Mouse (Mus musculus): ENCODE data around the gene Wbp11.
"Not testable (repeated sequence)": the region's sequence is repeated elsewhere in the genome, so short reads cannot be mapped to it uniquely, and the experiment has no call there.

The Wbp11 gene

GRCm38 (mm10) chr6:136801274-136801673 is 26.8 kb downstream of the Wbp11 start:
- DNase-seq, result no peak

GRCm38 (mm10) chr6:136800710-136801109 is 27.3 kb downstream of the Wbp11 start:
- no peak for DNase-seq

GRCm38 (mm10) chr6:136797874-136798693 is 29.9 kb downstream of the Wbp11 start:
- DNase-seq, result not testable (repeated sequence)

- DNase-seq, result no peak
Measured at GRCm38 (mm10) chr6:136795850-136796249, 32.2 kb downstream of the Wbp11 start.

GRCm38 (mm10) chr6:136795110-136795509 is 32.9 kb downstream of the Wbp11 start:
- no peak for DNase-seq

- DNase-seq, result no peak
Measured at GRCm38 (mm10) chr6:136793831-136794525, 34.1 kb downstream of the Wbp11 start.

- DNase-seq, result no peak
Measured at GRCm38 (mm10) chr6:136792884-136793758, 34.9 kb downstream of the Wbp11 start.

GRCm38 (mm10) chr6:136789391-136789971 is 38.6 kb downstream of the Wbp11 start:
- DNase-seq, result no peak

GRCm38 (mm10) chr6:136782761-136783160 is 45.3 kb downstream of the Wbp11 start:
- DNase-seq, result no peak

- no peak for DNase-seq
Measured at GRCm38 (mm10) chr6:136782146-136782545, 45.9 kb downstream of the Wbp11 start.

GRCm38 (mm10) chr6:136781377-136781986 is 46.6 kb downstream of the Wbp11 start, which contains the start of gene Gucy2c:
Gucy2c (minus strand) TSS chr6:136781765.
- no peak for DNase-seq

GRCm38 (mm10) chr6:136776392-136776791 is 51.6 kb downstream of the Wbp11 start:
- no peak for DNase-seq

GRCm38 (mm10) chr6:136769859-136770258 is 58.2 kb downstream of the Wbp11 start:
- DNase-seq, result no peak

- DNase-seq, result no peak
Measured at GRCm38 (mm10) chr6:136769143-136769542, 58.9 kb downstream of the Wbp11 start.

- DNase-seq, result no peak
Measured at GRCm38 (mm10) chr6:136763912-136764311, 64.1 kb downstream of the Wbp11 start.
